Mouse (Mus musculus): ENCODE results near the gene Ptbp2.

Gene Ptbp2

GRCm38 (mm10) chr3:119784366-119784765, at the start of gene Ptbp2:
Ptbp2 (minus strand) TSS chr3:119784466.
- DNase-seq = no peak

GRCm38 (mm10) chr3:119814678-119815077, 30.4 kb upstream of the Ptbp2 start:
- DNase-seq = no peak

GRCm38 (mm10) chr3:119806123-119806522, 21.9 kb upstream of the Ptbp2 start:
- no peak for DNase-seq

GRCm38 (mm10) chr3:119794677-119795365, 10.6 kb upstream of the Ptbp2 start:
- DNase-seq = no peak

GRCm38 (mm10) chr3:119782946-119783701, 1.1 kb downstream of the Ptbp2 start:
- peak; percentile 93 for DNase-seq

- DNase-seq = peak; percentile 73
Observed at GRCm38 (mm10) chr3:119782022-119782945, 2.0 kb downstream of the Ptbp2 start.

- no peak for DNase-seq
Observed at GRCm38 (mm10) chr3:119780876-119781275, 3.4 kb downstream of the Ptbp2 start.

- no peak for DNase-seq
Observed at GRCm38 (mm10) chr3:119779261-119779660, 5.0 kb downstream of the Ptbp2 start.

GRCm38 (mm10) chr3:119778431-119778830, 5.8 kb downstream of the Ptbp2 start:
- no peak for DNase-seq

- DNase-seq = no peak
Observed at GRCm38 (mm10) chr3:119776129-119776528, 8.1 kb downstream of the Ptbp2 start.

- no peak for DNase-seq
Observed at GRCm38 (mm10) chr3:119772789-119773188, 11.5 kb downstream of the Ptbp2 start.

- DNase-seq = no peak
Observed at GRCm38 (mm10) chr3:119763772-119764171, 20.5 kb downstream of the Ptbp2 start.

GRCm38 (mm10) chr3:119761732-119762131, 22.5 kb downstream of the Ptbp2 start:
- DNase-seq = no peak

GRCm38 (mm10) chr3:119753791-119754190, 30.5 kb downstream of the Ptbp2 start:
- DNase-seq = no peak

GRCm38 (mm10) chr3:119749551-119750249, 34.6 kb downstream of the Ptbp2 start:
- no peak for DNase-seq

GRCm38 (mm10) chr3:119749140-119749539, 35.1 kb downstream of the Ptbp2 start:
- no peak for DNase-seq

- DNase-seq = no peak
Observed at GRCm38 (mm10) chr3:119746656-119747055, 37.6 kb downstream of the Ptbp2 start.

- DNase-seq = no peak
Observed at GRCm38 (mm10) chr3:119745801-119746200, 38.5 kb downstream of the Ptbp2 start.

GRCm38 (mm10) chr3:119729863-119730262, 54.4 kb downstream of the Ptbp2 start:
- no peak for DNase-seq

GRCm38 (mm10) chr3:119712066-119712465, 72.2 kb downstream of the Ptbp2 start:
- no peak for DNase-seq

GRCm38 (mm10) chr3:119711503-119711902, 72.8 kb downstream of the Ptbp2 start:
- DNase-seq = no peak

GRCm38 (mm10) chr3:119701467-119701866, 82.8 kb downstream of the Ptbp2 start:
- no peak for DNase-seq

GRCm38 (mm10) chr3:119684741-119685140, 99.5 kb downstream of the Ptbp2 start:
- DNase-seq = no peak

All from embryo, embryonic 11 days (tissue).